Mouse (Mus musculus) cerebellum, adult 11-12 months (tissue): ENCODE results near the gene Mta3.
A peak's percentile ranks its signal among the peaks of the same experiment; 100 is the strongest.
"Not testable (repeated sequence)": the region's sequence is repeated elsewhere in the genome, so short reads cannot be mapped to it uniquely, and the experiment has no call there.

Experiments used
- DNase-seq: peaks from one replicate; pipeline ENCODE4 v3.0.0; 2022

Gene Mta3

GRCm38 (mm10) chr17:83709517-83709916, 3.6 kb downstream of the Mta3 start:
- DNase-seq: not testable (repeated sequence)

DNA sequence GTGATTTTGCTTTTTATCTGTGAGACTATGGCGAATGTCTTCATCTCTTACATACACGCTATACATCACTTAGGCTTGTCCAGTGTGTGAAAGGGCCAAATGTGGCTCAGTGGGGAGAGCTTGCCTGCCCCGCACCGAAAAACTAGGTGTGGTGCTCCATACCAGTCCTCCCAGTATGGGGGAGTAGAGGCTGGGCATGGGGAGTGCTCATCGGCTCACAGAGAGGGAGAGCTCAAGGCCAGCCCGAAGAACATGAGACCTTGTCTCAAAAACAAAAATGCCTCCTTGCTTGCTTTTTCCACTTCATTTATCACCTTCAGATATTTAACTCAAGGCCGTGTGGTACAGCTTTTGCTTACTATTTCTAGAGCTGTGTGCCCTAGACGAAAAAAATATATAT, 4.7 kb downstream of the Mta3 start:
- DNase-seq: no peak

GRCm38 (mm10) chr17:83712341-83712740, 6.4 kb downstream of the Mta3 start:
- DNase-seq: no peak

DNA sequence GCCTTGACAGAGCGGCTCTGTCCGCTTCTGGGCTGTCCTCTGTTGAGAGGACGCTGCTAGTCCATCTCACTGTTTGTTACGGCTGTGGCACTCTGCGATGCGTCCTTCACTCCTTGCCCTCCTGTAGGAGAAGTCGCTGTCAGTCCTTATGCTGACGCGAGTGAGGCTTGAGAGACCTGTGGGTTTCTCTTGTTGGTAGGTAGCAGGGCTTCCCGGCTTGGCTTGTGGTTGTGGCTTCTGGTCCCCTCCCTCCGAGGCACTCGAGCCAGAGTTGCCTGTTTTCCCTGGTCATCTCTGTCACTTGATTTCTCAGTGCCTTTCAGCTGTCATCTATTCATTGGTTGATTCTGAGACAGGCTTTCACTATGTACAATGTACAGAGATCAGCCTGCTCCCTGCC, 14.5 kb downstream of the Mta3 start:
- no peak for DNase-seq

DNA sequence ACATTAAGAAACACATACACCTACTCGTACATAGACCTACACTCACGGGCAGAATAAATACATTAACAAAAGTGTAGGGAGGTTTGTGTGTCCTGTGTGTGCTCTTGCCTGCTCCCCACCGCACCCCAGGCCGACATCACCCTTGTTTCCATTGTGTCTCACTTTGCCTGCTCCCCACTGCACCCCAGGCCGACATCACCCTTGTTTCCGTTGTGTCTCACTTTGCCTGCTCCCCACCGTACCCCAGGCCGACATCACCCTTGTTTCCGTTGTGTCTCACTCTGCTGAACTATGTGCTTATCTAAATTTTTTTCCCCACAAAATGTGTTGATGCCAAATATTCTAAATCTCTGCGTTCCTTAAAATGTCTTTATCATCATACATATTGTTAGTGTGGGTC, 15.2 kb downstream of the Mta3 start:
- no peak for DNase-seq

DNA sequence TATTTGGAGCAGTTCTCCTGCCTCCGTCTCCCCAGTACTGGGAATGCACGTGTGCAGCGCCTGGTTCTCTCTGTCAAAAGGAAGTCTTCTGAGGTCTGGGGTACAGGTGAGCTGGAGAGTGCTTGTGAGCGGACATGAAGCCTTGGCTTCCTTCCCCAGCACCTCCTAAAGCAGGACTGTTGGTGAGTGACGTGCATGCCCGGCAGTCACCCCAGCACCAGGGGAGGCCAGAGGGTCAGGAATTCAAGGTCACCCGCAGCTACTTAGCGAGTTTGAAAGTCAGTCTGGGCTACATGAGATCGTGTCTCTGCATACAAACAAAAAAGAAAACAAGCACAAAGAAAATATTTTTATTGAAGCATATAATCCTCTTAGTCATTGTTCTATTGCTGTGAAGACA, 17.1 kb downstream of the Mta3 start:
- DNase-seq: no peak

DNA sequence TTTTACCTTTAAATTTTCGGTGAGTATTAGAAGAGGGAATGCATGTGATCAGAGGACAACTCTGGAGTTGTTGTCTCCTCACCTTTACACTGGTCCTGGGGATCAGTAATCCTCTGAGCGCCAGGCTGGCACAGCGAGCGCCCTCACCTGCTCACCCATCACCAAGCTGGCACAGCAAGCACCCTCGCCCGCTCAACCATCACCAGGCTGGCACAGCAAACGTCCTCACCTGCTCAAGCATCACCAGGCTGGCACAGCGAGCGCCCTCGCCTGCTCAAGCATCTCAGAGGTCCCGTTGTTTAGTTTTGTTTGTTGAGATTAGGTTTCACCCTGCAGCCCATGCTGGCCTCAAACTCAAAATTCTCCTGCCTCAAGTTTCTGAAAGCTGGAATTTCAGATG, 20.5 kb downstream of the Mta3 start:
- no peak for DNase-seq

DNA sequence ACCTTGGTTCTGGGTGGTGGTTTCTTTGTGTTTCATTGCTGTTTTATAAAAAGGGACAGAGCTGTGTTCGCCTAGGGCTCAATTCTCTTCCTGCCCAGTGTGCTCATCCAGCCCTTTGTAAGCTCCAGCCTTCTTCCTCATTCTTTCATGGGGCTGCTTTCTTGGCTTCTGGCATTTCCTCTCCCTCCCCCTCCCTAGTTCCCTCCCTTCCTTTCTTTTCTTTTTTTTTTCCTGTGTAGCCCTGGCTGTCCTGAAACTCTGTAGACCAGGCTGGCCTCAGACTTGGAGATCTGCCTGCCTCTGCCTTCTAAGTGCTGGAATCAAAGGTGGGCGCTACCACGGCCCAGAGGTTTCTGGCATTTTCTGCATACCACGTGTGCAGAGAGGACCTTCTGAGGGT, 21.7 kb downstream of the Mta3 start:
- DNase-seq: no peak

DNA sequence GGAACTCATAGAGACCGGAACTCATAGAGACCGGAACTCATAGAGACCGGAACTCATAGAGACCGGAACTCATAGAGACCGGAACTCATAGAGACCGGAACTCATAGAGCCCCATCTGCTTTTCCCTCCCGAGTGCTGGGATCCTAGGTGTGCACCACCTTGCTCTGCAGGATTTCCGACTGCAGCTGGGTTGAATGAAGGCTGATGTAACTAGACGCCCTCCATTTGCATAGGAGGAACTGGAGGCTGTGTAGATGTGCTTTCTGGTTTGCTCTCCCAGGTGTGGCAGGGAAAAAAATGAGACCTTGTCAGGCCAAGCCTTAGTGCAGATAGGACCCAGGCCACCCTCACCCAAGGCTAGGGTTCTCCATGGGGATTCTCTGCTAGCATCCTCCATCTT, 23.1 kb downstream of the Mta3 start:
- DNase-seq: no peak

GRCm38 (mm10) chr17:83730123-83730522, 24.2 kb downstream of the Mta3 start:
- DNase-seq: no peak

DNA sequence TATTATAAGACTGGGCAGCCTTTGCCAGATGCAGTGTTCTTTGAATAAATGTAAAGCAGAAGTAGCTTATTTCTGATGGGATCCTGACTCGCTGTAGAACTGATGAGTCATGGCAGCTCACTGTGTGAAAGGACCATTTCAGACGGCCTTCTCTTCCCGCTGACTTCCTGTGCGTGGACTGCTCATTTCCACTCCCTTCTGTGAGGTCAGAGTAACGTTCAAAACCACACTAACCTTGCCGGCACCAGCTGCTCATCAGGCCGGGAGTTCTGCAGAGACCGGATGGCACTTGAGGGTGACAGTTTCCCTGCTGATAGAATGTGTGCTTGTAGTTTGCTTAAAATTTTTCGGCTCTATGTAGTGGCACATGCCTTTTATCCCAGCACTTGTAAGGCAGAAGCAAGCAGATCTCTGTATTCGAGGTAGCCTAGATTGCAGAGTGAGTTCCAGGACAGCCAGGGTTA, 26.2 kb downstream of the Mta3 start:
- no peak for DNase-seq

- DNase-seq: peak; percentile 39
Observed at GRCm38 (mm10) chr17:83732801-83733200, 26.8 kb downstream of the Mta3 start.

GRCm38 (mm10) chr17:83736701-83737100, 30.7 kb downstream of the Mta3 start:
- DNase-seq: no peak

DNA sequence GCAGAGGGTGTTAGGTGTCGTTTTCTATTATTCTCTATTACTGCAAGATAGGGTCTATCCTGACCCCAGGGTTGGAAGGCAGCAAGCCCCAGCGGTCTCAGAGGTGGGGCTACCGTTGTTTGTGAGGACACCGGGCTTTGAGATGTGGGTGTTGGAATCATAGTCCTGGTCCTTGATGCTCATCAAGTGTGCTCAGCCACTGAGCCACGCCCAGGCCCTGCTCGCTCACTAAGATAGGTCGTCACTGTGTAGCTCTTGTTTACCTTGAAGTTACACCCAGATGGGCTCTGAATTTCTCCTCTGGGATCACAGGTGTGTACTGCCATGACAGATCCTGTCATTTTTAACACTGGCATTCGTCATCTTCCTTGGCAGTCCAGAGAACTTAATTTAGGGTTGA, 31.8 kb downstream of the Mta3 start:
- no peak for DNase-seq

GRCm38 (mm10) chr17:83740135-83740676, 34.2 kb downstream of the Mta3 start:
- DNase-seq: no peak

- no peak for DNase-seq
Observed at GRCm38 (mm10) chr17:83741243-83741642, 35.3 kb downstream of the Mta3 start.

DNA sequence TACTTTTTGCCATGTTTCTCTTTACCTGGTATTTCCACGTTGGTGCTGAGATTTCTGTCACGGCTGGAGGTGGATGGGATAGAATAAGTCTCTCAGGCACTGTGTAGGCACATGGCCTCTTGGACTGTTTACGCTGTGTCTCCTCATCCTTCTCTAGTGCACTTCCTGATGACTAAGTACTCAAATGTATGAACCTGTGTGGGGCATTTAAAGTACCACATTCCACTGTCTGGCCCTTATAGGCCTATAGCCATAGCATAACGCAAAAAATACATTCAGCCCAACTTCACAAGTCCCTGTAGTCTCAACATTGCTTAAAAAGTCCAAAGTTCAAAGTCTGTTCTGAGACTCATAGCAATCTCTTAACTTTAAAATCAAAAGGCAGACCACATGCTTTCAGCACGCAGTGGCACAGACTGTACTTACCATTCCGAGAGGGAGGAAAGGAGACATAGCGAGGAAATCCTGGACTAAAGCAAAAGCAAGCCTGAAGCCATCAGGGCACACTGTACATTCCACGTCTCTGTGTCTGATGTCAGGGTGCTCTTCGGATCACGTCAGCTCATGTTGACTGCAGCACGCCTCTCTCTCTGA, 38.4 kb downstream of the Mta3 start:
- DNase-seq: no peak

GRCm38 (mm10) chr17:83747405-83748160, 41.6 kb downstream of the Mta3 start:
- no peak for DNase-seq

DNA sequence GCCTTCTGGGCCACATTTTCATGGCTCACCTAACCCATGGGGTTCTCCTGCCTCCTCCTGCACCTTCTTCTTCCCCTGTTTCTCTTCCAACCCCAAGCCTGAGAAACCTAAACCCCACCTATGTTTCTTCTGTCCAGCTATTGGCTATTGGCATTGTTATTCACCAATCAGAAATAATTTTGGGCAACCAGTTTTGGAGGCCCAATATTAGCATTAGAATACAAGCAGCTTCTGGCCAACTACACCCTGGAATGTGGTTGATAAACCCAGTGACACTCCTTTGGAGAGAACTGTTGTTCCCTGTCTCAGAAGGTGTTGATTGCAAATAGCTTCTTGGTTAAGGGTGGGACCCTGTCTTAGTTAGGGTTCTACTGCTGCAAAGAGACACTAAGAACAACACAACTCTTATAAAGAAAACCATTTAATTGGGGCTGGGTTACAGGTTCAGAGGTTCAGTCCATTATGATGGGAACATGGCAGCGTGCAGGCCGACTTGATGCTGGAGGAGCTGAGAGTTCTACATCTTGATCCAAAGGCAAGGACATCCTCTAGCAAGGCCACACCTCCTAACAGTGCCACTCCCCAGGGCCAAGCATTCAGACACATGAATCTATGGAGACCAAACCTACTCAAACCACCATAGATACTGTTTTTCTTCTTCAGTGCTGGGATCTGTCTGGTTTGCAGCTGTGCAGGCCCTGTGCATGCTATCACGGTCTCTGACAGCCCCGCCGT, 44.4 kb downstream of the Mta3 start:
- no peak for DNase-seq

DNA sequence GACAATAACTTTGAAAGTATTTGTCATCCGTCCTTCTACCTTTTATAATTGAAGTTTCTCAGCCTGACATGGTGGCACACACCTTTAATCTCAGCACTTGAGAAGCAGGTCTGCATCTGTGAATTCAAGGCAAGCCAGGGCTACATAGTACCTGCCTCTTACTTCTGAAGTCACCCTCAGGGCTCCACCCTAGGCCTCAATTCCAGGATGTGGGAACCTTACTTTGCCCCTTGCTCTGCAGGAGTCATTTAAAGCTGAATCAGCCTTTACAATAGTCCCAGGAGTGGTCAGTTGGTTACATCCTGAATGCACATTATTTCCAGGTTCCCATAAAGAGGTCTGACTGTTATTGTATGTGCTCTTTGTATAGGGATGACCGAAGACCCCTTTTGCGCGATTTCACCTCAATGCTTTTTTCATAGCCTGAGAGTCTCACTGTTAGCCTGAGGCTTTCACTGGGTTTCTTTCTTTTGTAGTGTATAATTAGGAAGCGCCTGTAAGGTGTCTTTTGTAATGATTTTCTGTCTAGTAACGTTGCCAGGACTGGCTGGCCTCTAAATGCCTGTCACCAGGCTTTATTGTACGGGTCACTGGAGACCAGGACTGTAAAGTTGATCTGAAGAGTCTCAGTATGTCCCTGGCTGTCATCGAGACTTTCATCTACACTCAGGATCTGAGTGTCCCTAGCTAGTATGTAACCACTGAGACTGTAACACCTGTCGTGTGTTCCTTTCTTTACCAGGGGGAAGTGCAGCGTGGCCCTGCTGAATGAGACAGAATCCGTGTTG, 47.3 kb downstream of the Mta3 start:
- no peak for DNase-seq

DNA sequence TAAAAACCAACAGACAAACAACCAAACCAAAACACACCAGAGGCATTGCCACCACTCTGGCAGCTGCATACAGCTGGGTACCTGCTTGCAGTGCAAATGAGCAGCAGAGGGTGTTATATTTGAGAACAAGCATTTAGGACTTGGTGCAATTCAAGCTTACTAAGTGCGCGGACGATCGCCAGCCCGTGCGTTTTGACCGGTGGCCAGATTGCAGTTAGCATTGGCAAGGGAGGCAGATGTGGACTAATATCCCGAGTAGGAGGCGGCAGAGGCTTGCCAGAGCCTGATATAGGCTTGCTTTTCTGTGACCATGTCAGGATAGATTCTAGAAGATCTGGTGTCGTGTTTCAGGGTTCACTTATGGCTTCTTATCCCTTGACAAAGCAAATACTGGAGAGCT, 52.1 kb downstream of the Mta3 start:
- no peak for DNase-seq

GRCm38 (mm10) chr17:83759547-83759946, 53.6 kb downstream of the Mta3 start:
- DNase-seq: peak; percentile 24

DNA sequence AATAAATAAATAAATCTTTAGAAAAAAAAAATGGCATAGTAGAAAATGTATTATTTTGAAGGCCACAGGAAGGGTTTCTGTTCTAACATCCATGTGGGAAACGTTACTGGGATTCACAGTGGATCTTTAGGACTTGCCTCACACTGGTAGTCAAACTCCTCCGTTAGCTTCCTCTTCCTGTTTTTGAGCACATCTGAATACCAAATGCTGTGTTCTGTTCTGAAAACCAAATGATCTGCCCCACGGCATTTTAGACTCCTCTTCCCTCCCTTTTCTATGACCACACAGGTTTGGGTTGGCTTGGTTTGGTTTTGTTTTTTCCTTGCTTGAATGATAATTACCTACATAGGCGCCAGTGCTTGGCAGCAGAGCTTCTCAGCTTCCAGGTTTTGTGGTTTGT, 58.6 kb downstream of the Mta3 start:
- no peak for DNase-seq
